Mouse (Mus musculus) liver, adult 2 months (tissue): ENCODE data around the gene 6330409D20Rik. TPM values are rescaled to one million over a fixed set of nuclear protein-coding genes. Genes with fewer than 3 reads are reported as not detected.

ENCODE experiments used
- DNase-seq: peaks from one replicate; pipeline ENCODE4 v3.0.0-alpha.2; 2011; ENCODE audit warnings: low read depth, low spot score; ENCODE audit errors: extremely low read depth
- H3K27ac ChIP-seq: fragments of 200-500 bp; replicated peaks from 2 replicates; pipeline ENCODE4 v1.5.1; 2012; ENCODE audit warnings: low read depth, mild to moderate bottlenecking, control low read depth, inconsistent platforms, low read length; ENCODE audit not compliant: insufficient read depth
- H3K27me3 ChIP-seq: fragments of 200-500 bp; 2 replicates; pipeline ENCODE4 v1.6.1; 2012; ENCODE audit warnings: mild to moderate bottlenecking, moderate library complexity, low read length, inconsistent platforms; ENCODE audit not compliant: control insufficient read depth, insufficient read depth
- H3K36me3 ChIP-seq: fragments of 200-500 bp; 2 replicates; pipeline ENCODE4 v1.6.1; 2012; ENCODE audit warnings: low read length, inconsistent platforms; ENCODE audit not compliant: control insufficient read depth, insufficient read depth
- H3K4me1 ChIP-seq: fragments of 200-500 bp; 2 replicates; pipeline ENCODE4 v1.6.1; 2011; ENCODE audit warnings: low read length; ENCODE audit not compliant: control insufficient read depth, insufficient read depth
- H3K4me3 ChIP-seq: fragments of 200-500 bp; 2 replicates; pipeline ENCODE4 v1.5.1; 2011; ENCODE audit warnings: low read depth, mild to moderate bottlenecking, control low read depth, low read length, moderate library complexity; ENCODE audit not compliant: insufficient read depth
- H3K79me2 ChIP-seq: fragments of 200-500 bp; 2 replicates; pipeline ENCODE4 v1.6.1; 2012; ENCODE audit warnings: inconsistent platforms, mild to moderate bottlenecking, low read length, moderate library complexity; ENCODE audit not compliant: control insufficient read depth, insufficient read depth
- H3K9ac ChIP-seq: fragments of 200-500 bp; 2 replicates; pipeline ENCODE4 v1.6.1; 2012; ENCODE audit warnings: low read depth, mild to moderate bottlenecking, control low read depth, inconsistent platforms, low read length
- CTCF ChIP-seq: fragments of 200-500 bp; IDR thresholded peaks from 2 replicates; pipeline ENCODE4 v1.5.1; 2011; ENCODE audit warnings: low read depth, low read length, control low read depth
- POLR2A ChIP-seq: fragments of 200-500 bp; IDR thresholded peaks from 2 replicates; pipeline ENCODE4 v1.6.1; 2011; ENCODE audit warnings: low read length, control low read depth; ENCODE audit not compliant: insufficient read depth; ENCODE audit errors: extremely low read depth
- WGBS: fragments of 180-500 bp; shearing (Covaris S2); methylation state at CpG from one replicate; pipeline ENCODE4 v1.1.7; 2018; 5-methylcytosine and 5-hydroxymethylcytosine counted together
- polyA plus RNA-seq: library from polyadenylated mRNA; depleted of rRNA; stranded (reverse); fragments of >200 nt; gene quantifications from 2 replicates; pipeline ENCODE4 v1.2.3, GENCODE M21; 2012
- total RNA-seq: library from RNA; depleted of rRNA; stranded (reverse); fragments of >200 nt; gene quantifications from 2 replicates; pipeline ENCODE4 v1.2.3, GENCODE M21; 2014

Gene 6330409D20Rik
- total and polyA plus RNA-seq, 2 experiments, result not detected

- H3K36me3 ChIP-seq, result peaks cover 8% of the 10 kb centered on the region; the same call in 1 of the 2 replicates
- peak overlapping the region; percentile 95 for H3K27ac ChIP-seq
- H3K4me1 ChIP-seq, result peaks cover 33% of the 10 kb centered on the region
- H3K79me2 ChIP-seq, result peaks cover 17% of the 10 kb centered on the region; the same call in 1 of the 2 replicates
- no peak overlapping the region for H3K4me3 ChIP-seq
- DNase-seq, result no peak
- H3K9ac ChIP-seq, result peak overlapping the region; percentile 78; the same call in 1 of the 2 replicates
- H3K27me3 ChIP-seq, result no peaks in the 10 kb centered on the region
- 41% methylated on average over 6 of the region's 6 CpGs for WGBS
- TF ChIP-seq POLR2A (no peak), CTCF (no peak)
Measured at GRCm38 (mm10) chr2:32699680-32700079, 41.1 kb downstream of the 6330409D20Rik start.

GRCm38 (mm10) chr2:32694691-32695090, 46.1 kb downstream of the 6330409D20Rik start:
- peak overlapping the region; percentile 37; the same call in 1 of the 2 replicates for H3K27ac ChIP-seq
- WGBS, result 71% methylated on average over 12 of the region's 12 CpGs

GRCm38 (mm10) chr2:32693823-32694411, 46.9 kb downstream of the 6330409D20Rik start:
- Histone ChIP-seq H3K4me1 (peaks cover 31% of the 10 kb centered on the region), H3K27ac (peak overlapping the region; percentile 55), H3K36me3 (peaks cover 15% of the 10 kb centered on the region; the same call in 1 of the 2 replicates), H3K9ac (peak overlapping the region; percentile 80), H3K27me3 (no peaks in the 10 kb centered on the region), H3K79me2 (no peaks in the 10 kb centered on the region), H3K4me3 (peak overlapping the region; percentile 66)
- TF ChIP-seq POLR2A (peak; percentile 80), CTCF (peak; percentile 88)
- DNase-seq, result peak; percentile 85
- WGBS, result under 1% methylated on average over 51 of the region's 51 CpGs

More at GRCm38 (mm10) chr2:32694691-32695090, 46.1 kb downstream of the 6330409D20Rik start:
- Histone ChIP-seq H3K4me3 (no peak overlapping the region), H3K9ac (no peak overlapping the region), H3K4me1 (peaks cover 33% of the 10 kb centered on the region), H3K36me3 (peaks cover 10% of the 10 kb centered on the region; the same call in 1 of the 2 replicates), H3K27me3 (no peaks in the 10 kb centered on the region), H3K79me2 (0 out of 2 replicates have a peak, but pooled peaks cover 2% of the 10 kb centered on the region)
- DNase-seq, result no peak
- TF ChIP-seq POLR2A (no peak), CTCF (no peak)

GRCm38 (mm10) chr2:32693282-32693681, 47.5 kb downstream of the 6330409D20Rik start:
- H3K27ac ChIP-seq, result peak overlapping the region; percentile 55
- peak; percentile 72 for DNase-seq
- no peak for TF ChIP-seq POLR2A
- no peak for TF ChIP-seq CTCF
- peak overlapping the region; percentile 80 for H3K9ac ChIP-seq
- peaks cover 16% of the 10 kb centered on the region; the same call in 1 of the 2 replicates for H3K36me3 ChIP-seq
- WGBS, result 6% methylated on average over 7 of the region's 7 CpGs
- H3K79me2 ChIP-seq, result no peaks in the 10 kb centered on the region
- H3K4me3 ChIP-seq, result peak overlapping the region; percentile 66
- H3K27me3 ChIP-seq, result no peaks in the 10 kb centered on the region
- H3K4me1 ChIP-seq, result peaks cover 31% of the 10 kb centered on the region

GRCm38 (mm10) chr2:32692496-32692895, 48.3 kb downstream of the 6330409D20Rik start:
- H3K27ac ChIP-seq, result no peak overlapping the region
- no peaks in the 10 kb centered on the region for H3K79me2 ChIP-seq
- no peak for DNase-seq
- no peaks in the 10 kb centered on the region for H3K27me3 ChIP-seq
- peaks cover 26% of the 10 kb centered on the region for H3K4me1 ChIP-seq
- no peak overlapping the region for H3K4me3 ChIP-seq
- H3K36me3 ChIP-seq, result peaks cover 20% of the 10 kb centered on the region
- WGBS, result 84% methylated on average over 14 of the region's 14 CpGs
- TF ChIP-seq POLR2A, result no peak
- H3K9ac ChIP-seq, result no peak overlapping the region

- 24% methylated on average over 11 of the region's 11 CpGs for WGBS
- no peak overlapping the region for H3K9ac ChIP-seq
- no peak for DNase-seq
- H3K79me2 ChIP-seq, result no peaks in the 10 kb centered on the region
- TF ChIP-seq CTCF (no peak), POLR2A (no peak)
- H3K27me3 ChIP-seq, result no peaks in the 10 kb centered on the region
- H3K4me1 ChIP-seq, result peaks cover 17% of the 10 kb centered on the region
- H3K4me3 ChIP-seq, result no peak overlapping the region
- H3K36me3 ChIP-seq, result peaks cover 30% of the 10 kb centered on the region
- H3K27ac ChIP-seq, result no peak overlapping the region
Measured at GRCm38 (mm10) chr2:32691041-32691440, 49.8 kb downstream of the 6330409D20Rik start.
